Mouse (Mus musculus): ENCODE data around the gene Ccdc171. TPM values are rescaled to one million over a fixed set of nuclear protein-coding genes. Genes with fewer than 3 reads are reported as not detected.
A peak's percentile ranks its signal among the peaks of the same experiment; 100 is the strongest.
"Not testable (repeated sequence)": the region's sequence is repeated elsewhere in the genome, so short reads cannot be mapped to it uniquely, and the experiment has no call there.

Ccdc171 gene
- total RNA-seq (2014; fragmentation: Nextera tagmentation) (10.7 and 15.0 TPM in 2 replicates), total RNA-seq (2017) (5.6 and 7.8 TPM in 2 replicates), polyA plus RNA-seq (2012) (1.4 and 1.8 TPM in 2 replicates)

GRCm38 (mm10) chr4:83524843-83525689, at the start of gene Ccdc171:
Gene Ccdc171 (plus strand): TSS chr4:83525545.
- no peak for TF ChIP-seq GATA2 (IDR thresholded peaks at IDR 0.05; ENCODE audit: borderline replicate concordance, low read depth, low read length)
- DNase-seq (ENCODE audit: low spot score) (peak; percentile 88), ATAC-seq (ENCODE audit: extremely low read depth, insufficient number of reproducible peaks, low FRiP score, poor library complexity, severe bottlenecking) (peak; percentile 75)
- H3K4me3 ChIP-seq (ENCODE audit: low read depth, low read length): peak within 1 kb of the TSS; percentile 81
- peaks cover 29% of the 10 kb centered on the region for H3K4me1 ChIP-seq (ENCODE audit: insufficient read depth, low read depth, low read length)
- H3K36me3 ChIP-seq (replicated peaks): no peaks in the 10 kb centered on the region
- H3K27me3 ChIP-seq (ENCODE audit: insufficient read depth, low read length): no peaks in the 10 kb centered on the region
- no peaks in the 10 kb centered on the region for H3K9me3 ChIP-seq (replicated peaks)

GRCm38 (mm10) chr4:83485250-83485649, 40.1 kb upstream of the Ccdc171 start:
- ATAC-seq (ENCODE audit: extremely low read depth, insufficient number of reproducible peaks, low FRiP score, poor library complexity, severe bottlenecking) (no peak), DNase-seq (ENCODE audit: low spot score) (no peak)
- Histone ChIP-seq H3K27me3 (ENCODE audit: insufficient read depth, low read length) (no peaks in the 10 kb centered on the region), H3K4me3 (ENCODE audit: low read depth, low read length) (peak overlapping the region; percentile 84), H3K36me3 (replicated peaks) (peaks cover 39% of the 10 kb centered on the region), H3K9me3 (replicated peaks) (no peaks in the 10 kb centered on the region), H3K4me1 (ENCODE audit: insufficient read depth, low read depth, low read length) (peaks cover 17% of the 10 kb centered on the region)
- TF ChIP-seq POLR2AphosphoS5 (IDR thresholded peaks at IDR 0.05; ENCODE audit: insufficient replicate concordance, low read depth, low read length) (no peak), CTCF (IDR thresholded peaks at IDR 0.05; ENCODE audit: low read depth, low read length) (no peak), GATA1 (IDR thresholded peaks at IDR 0.05; ENCODE audit: borderline replicate concordance, low read length) (no peak), GATA2 (IDR thresholded peaks at IDR 0.05; ENCODE audit: borderline replicate concordance, low read depth, low read length) (no peak), TAL1 (conservative IDR thresholded peaks at IDR 0.05; ENCODE audit: low read depth, low read length) (no peak)

- Histone ChIP-seq H3K27me3 (ENCODE audit: insufficient read depth, low read length) (no peaks in the 10 kb centered on the region), H3K36me3 (replicated peaks) (peaks cover 35% of the 10 kb centered on the region), H3K9me3 (replicated peaks) (no peaks in the 10 kb centered on the region), H3K4me3 (ENCODE audit: low read depth, low read length) (peak overlapping the region; percentile 84), H3K4me1 (ENCODE audit: insufficient read depth, low read depth, low read length) (peaks cover 17% of the 10 kb centered on the region)
- peak; percentile 82 for ATAC-seq (ENCODE audit: extremely low read depth, insufficient number of reproducible peaks, low FRiP score, poor library complexity, severe bottlenecking)
- DNase-seq (ENCODE audit: low spot score): peak; percentile 87
- no peak for TF ChIP-seq GATA2 (IDR thresholded peaks at IDR 0.05; ENCODE audit: borderline replicate concordance, low read depth, low read length)
- TF ChIP-seq CTCF (IDR thresholded peaks at IDR 0.05; ENCODE audit: low read depth, low read length): 0 out of 2 replicates have a peak, but pooled peaks have one; percentile 10
These were observed 39.6 kb upstream of the Ccdc171 start for GRCm38 (mm10) chr4:83485735-83486116.

- Histone ChIP-seq H3K9me3 (replicated peaks) (no peaks in the 10 kb centered on the region), H3K4me1 (ENCODE audit: insufficient read depth, low read depth, low read length) (peaks cover 17% of the 10 kb centered on the region), H3K27me3 (ENCODE audit: insufficient read depth, low read length) (no peaks in the 10 kb centered on the region), H3K36me3 (replicated peaks) (peaks cover 29% of the 10 kb centered on the region), H3K4me3 (ENCODE audit: low read depth, low read length) (peak within 1 kb of the TSS; percentile 84)
- ATAC-seq (ENCODE audit: extremely low read depth, insufficient number of reproducible peaks, low FRiP score, poor library complexity, severe bottlenecking): peak; percentile 69
- peak; percentile 74 for DNase-seq (ENCODE audit: low spot score)
- TF ChIP-seq CTCF (IDR thresholded peaks at IDR 0.05; ENCODE audit: low read depth, low read length) (no peak), POLR2AphosphoS5 (IDR thresholded peaks at IDR 0.05; ENCODE audit: insufficient replicate concordance, low read depth, low read length) (no peak), TAL1 (conservative IDR thresholded peaks at IDR 0.05; ENCODE audit: low read depth, low read length) (no peak), GATA1 (IDR thresholded peaks at IDR 0.05; ENCODE audit: borderline replicate concordance, low read length) (no peak), GATA2 (IDR thresholded peaks at IDR 0.05; ENCODE audit: borderline replicate concordance, low read depth, low read length) (no peak)
These were observed 39.0 kb upstream of the Ccdc171 start, which contains the start of gene Psip1 for GRCm38 (mm10) chr4:83486117-83486901. Gene Psip1 (minus strand): TSS chr4:83486459.

GRCm38 (mm10) chr4:83489121-83489520, 36.2 kb upstream of the Ccdc171 start:
- DNase-seq (ENCODE audit: low spot score) (no peak), ATAC-seq (ENCODE audit: extremely low read depth, insufficient number of reproducible peaks, low FRiP score, poor library complexity, severe bottlenecking) (no peak)
- no peak for TF ChIP-seq TAL1 (conservative IDR thresholded peaks at IDR 0.05; ENCODE audit: low read depth, low read length)
- no peak for TF ChIP-seq GATA1 (IDR thresholded peaks at IDR 0.05; ENCODE audit: borderline replicate concordance, low read length)
- TF ChIP-seq CTCF (IDR thresholded peaks at IDR 0.05; ENCODE audit: low read depth, low read length): no peak
- TF ChIP-seq GATA2 (IDR thresholded peaks at IDR 0.05; ENCODE audit: borderline replicate concordance, low read depth, low read length): no peak
- no peak for TF ChIP-seq POLR2AphosphoS5 (IDR thresholded peaks at IDR 0.05; ENCODE audit: insufficient replicate concordance, low read depth, low read length)
- Histone ChIP-seq H3K36me3 (replicated peaks) (peaks cover 6% of the 10 kb centered on the region), H3K9me3 (replicated peaks) (no peaks in the 10 kb centered on the region), H3K27me3 (ENCODE audit: insufficient read depth, low read length) (no peaks in the 10 kb centered on the region), H3K4me3 (ENCODE audit: low read depth, low read length) (no peak overlapping the region), H3K4me1 (ENCODE audit: insufficient read depth, low read depth, low read length) (peaks cover 13% of the 10 kb centered on the region)

GRCm38 (mm10) chr4:83493112-83493511, 32.2 kb upstream of the Ccdc171 start:
- H3K27me3 ChIP-seq (ENCODE audit: insufficient read depth, low read length): 0 out of 2 replicates have a peak, but pooled peaks cover 2% of the 10 kb centered on the region
- no peak for DNase-seq (ENCODE audit: low spot score)
- no peaks in the 10 kb centered on the region for H3K36me3 ChIP-seq (replicated peaks)
- H3K9me3 ChIP-seq (replicated peaks): no peaks in the 10 kb centered on the region
- H3K4me3 ChIP-seq (ENCODE audit: low read depth, low read length): no peak overlapping the region
- no peak for ATAC-seq (ENCODE audit: extremely low read depth, insufficient number of reproducible peaks, low FRiP score, poor library complexity, severe bottlenecking)
- TF ChIP-seq CTCF (IDR thresholded peaks at IDR 0.05; ENCODE audit: low read depth, low read length) (no peak), GATA2 (IDR thresholded peaks at IDR 0.05; ENCODE audit: borderline replicate concordance, low read depth, low read length) (no peak), TAL1 (conservative IDR thresholded peaks at IDR 0.05; ENCODE audit: low read depth, low read length) (no peak), POLR2AphosphoS5 (IDR thresholded peaks at IDR 0.05; ENCODE audit: insufficient replicate concordance, low read depth, low read length) (no peak), GATA1 (IDR thresholded peaks at IDR 0.05; ENCODE audit: borderline replicate concordance, low read length) (no peak)
- no peaks in the 10 kb centered on the region; the same call in 1 of the 2 replicates for H3K4me1 ChIP-seq (ENCODE audit: insufficient read depth, low read depth, low read length)

GRCm38 (mm10) chr4:83497013-83497412, 28.3 kb upstream of the Ccdc171 start:
- H3K9me3 ChIP-seq (replicated peaks); H3K4me1 ChIP-seq (ENCODE audit: insufficient read depth, low read depth, low read length); ATAC-seq (ENCODE audit: extremely low read depth, insufficient number of reproducible peaks, low FRiP score, poor library complexity, severe bottlenecking); DNase-seq (ENCODE audit: low spot score); H3K36me3 ChIP-seq (replicated peaks); H3K27me3 ChIP-seq (ENCODE audit: insufficient read depth, low read length): not testable (repeated sequence)
- peak overlapping the region; percentile 16; the same call in 1 of the 2 replicates for H3K4me3 ChIP-seq (ENCODE audit: low read depth, low read length)

Measured in G1E (cell line).